Mouse (Mus musculus): Measurements from ENCODE around the gene Serpinb7. TPM values are rescaled to one million over a fixed set of nuclear protein-coding genes. Genes with fewer than 3 reads are reported as not detected.
A peak's percentile ranks its signal among the peaks of the same experiment; 100 is the strongest.

Serpinb7 gene
- total RNA-seq (2021), result not detected

GRCm38 (mm10) chr1:107399355-107399754, at the start of gene Serpinb7:
TSS of gene Serpinb7 (plus strand) at chr1:107399655.
- DNase-seq, result no peak

- DNase-seq, result no peak
These were observed 49.1 kb upstream of the Serpinb7 start for GRCm38 (mm10) chr1:107350392-107350791.

- no peak for DNase-seq
These were observed 48.3 kb upstream of the Serpinb7 start for GRCm38 (mm10) chr1:107351115-107351514.

GRCm38 (mm10) chr1:107353046-107353445, 46.4 kb upstream of the Serpinb7 start:
- no peak for DNase-seq

- no peak for DNase-seq
These were observed 38.6 kb upstream of the Serpinb7 start, which contains the start of gene Serpinb11 for GRCm38 (mm10) chr1:107360898-107361297. TSS of gene Serpinb11 (plus strand) at chr1:107361198.

GRCm38 (mm10) chr1:107365973-107366372, 33.5 kb upstream of the Serpinb7 start:
- no peak for DNase-seq

GRCm38 (mm10) chr1:107368944-107369343, 30.5 kb upstream of the Serpinb7 start:
- no peak for DNase-seq

GRCm38 (mm10) chr1:107376952-107377351, 22.5 kb upstream of the Serpinb7 start:
- no peak for DNase-seq

GRCm38 (mm10) chr1:107378368-107378767, 21.1 kb upstream of the Serpinb7 start:
- DNase-seq, result no peak

- no peak for DNase-seq
These were observed 18.0 kb upstream of the Serpinb7 start for GRCm38 (mm10) chr1:107381491-107381890.

- DNase-seq, result no peak
These were observed 17.1 kb upstream of the Serpinb7 start for GRCm38 (mm10) chr1:107382404-107382803.

GRCm38 (mm10) chr1:107384532-107384931, 14.9 kb upstream of the Serpinb7 start:
- no peak for DNase-seq

GRCm38 (mm10) chr1:107389753-107390152, 9.7 kb upstream of the Serpinb7 start:
- DNase-seq, result no peak

- DNase-seq, result no peak
These were observed 2.0 kb upstream of the Serpinb7 start for GRCm38 (mm10) chr1:107397481-107397880.

- no peak for DNase-seq
These were observed 2.6 kb downstream of the Serpinb7 start for GRCm38 (mm10) chr1:107402082-107402481.

GRCm38 (mm10) chr1:107414650-107415049, 15.2 kb downstream of the Serpinb7 start:
- DNase-seq, result no peak

- no peak for DNase-seq
These were observed 23.0 kb downstream of the Serpinb7 start for GRCm38 (mm10) chr1:107422487-107422886.

GRCm38 (mm10) chr1:107431253-107431652, 31.8 kb downstream of the Serpinb7 start:
- DNase-seq, result no peak

- DNase-seq, result no peak
These were observed 36.1 kb downstream of the Serpinb7 start for GRCm38 (mm10) chr1:107435528-107435927.

GRCm38 (mm10) chr1:107439462-107439861, 40.0 kb downstream of the Serpinb7 start:
- no peak for DNase-seq

GRCm38 (mm10) chr1:107445352-107445751, 45.9 kb downstream of the Serpinb7 start:
- DNase-seq, result no peak

GRCm38 (mm10) chr1:107447228-107447931, 47.9 kb downstream of the Serpinb7 start:
- DNase-seq, result no peak

- DNase-seq, result no peak
These were observed 80.5 kb downstream of the Serpinb7 start for GRCm38 (mm10) chr1:107479909-107480308.

GRCm38 (mm10) chr1:107481452-107481851, 82.0 kb downstream of the Serpinb7 start:
- DNase-seq, result peak; percentile 79

GRCm38 (mm10) chr1:107489577-107489976, 90.1 kb downstream of the Serpinb7 start:
- no peak for DNase-seq

All from heart, postnatal 4 days (tissue).